Mouse (Mus musculus) layer of hippocampus, postnatal 36 days (tissue): ENCODE results near the gene Nek9. TPM values are rescaled to one million over a fixed set of nuclear protein-coding genes. Genes with fewer than 3 reads are reported as not detected.

Source experiments
- DNase-seq, 2 experiments: peaks; one replicate each; pipeline ENCODE4 v3.0.0; 2022
- total RNA-seq, 2 experiments: library from RNA; stranded (reverse); gene quantifications; 2 replicates each; pipeline ENCODE4 v1.2.3; 2021

Gene Nek9
- total RNA-seq, 2 experiments from 2014 or later: 32.6 TPM

- DNase-seq: no peak
Observed at GRCm38 (mm10) chr12:85263190-85263589, 76.0 kb downstream of the Nek9 start.

- no peak for DNase-seq
Observed at GRCm38 (mm10) chr12:85262489-85262888, 76.7 kb downstream of the Nek9 start.

- DNase-seq: no peak
Observed at GRCm38 (mm10) chr12:85257008-85257639, 82.0 kb downstream of the Nek9 start.

DNA sequence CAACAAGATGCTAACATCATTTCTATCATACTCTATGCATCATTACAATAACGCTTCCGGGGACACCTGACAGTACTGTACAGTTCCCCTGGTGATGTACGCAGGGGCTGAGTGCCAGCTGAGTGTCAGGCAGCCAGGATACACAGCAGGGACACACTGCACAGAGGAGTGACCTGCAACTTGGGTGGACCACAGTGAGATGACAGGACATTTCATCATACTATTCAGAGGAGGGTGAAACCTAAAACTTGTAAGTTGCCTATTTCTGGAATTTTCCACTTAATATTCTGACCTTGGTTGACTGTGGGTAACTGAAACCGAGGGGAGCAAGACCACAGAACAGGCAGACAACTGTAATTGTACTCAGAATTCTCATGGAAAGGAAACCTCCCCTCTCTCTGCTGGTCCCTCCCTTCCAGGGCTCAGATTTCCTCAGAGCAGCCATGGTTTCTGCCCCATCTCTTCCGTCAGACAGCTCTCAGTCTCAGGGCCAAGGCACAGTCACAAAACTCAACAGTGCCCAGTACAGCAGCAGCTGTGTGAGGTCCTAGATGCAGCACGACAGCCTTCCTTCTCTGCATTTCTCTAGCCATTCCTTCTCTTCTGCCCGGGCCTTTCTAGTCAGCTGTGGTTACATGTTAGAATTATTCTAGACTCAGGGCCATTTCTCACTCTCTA is 82.9 kb downstream of the Nek9 start:
- DNase-seq: no peak

DNA sequence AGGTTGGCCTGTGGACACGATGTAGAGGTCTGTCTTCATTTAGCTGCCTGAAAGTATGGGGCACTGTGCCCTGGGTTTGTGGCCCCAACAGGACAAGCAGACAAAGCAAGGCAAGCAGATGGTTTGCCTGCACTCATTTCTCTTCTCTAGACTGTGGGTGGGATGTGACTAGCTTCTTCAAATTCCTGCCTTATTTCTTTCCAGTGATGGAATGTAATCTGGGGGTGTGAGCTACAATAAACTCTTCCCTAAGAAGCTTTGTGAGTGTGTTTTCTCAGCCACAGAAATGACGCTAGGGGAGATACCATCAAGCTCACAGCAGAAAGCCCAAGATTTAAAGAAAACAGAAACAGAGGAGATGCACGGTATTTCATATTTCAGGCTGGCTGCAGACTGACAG is 87.1 kb downstream of the Nek9 start:
- no peak for DNase-seq

Other genes with a start within 250 kb of the Nek9 start
- gene Prox2, start 228.6 kb downstream of the Nek9 start, total RNA-seq: 1 to 10 TPM; 1.7 to 2.0 TPM
- gene Dlst, start 228.5 kb downstream of the Nek9 start, total RNA-seq: 100 to 1,000 TPM; 145 to 152 TPM
- 10 to 100 TPM; 39.9 to 40.2 TPM for gene Rps6kl1, start 188.1 kb downstream of the Nek9 start, total RNA-seq
- 1 to 10 TPM; 4.2 to 4.5 TPM for gene Pgf, start 161.6 kb downstream of the Nek9 start, total RNA-seq
- 10 to 100 TPM; 52.4 to 57.6 TPM for gene Eif2b2, start 119.9 kb downstream of the Nek9 start, total RNA-seq
- gene Mlh3, start 68.8 kb downstream of the Nek9 start, total RNA-seq: 10 to 100 TPM; 19.7 to 20.3 TPM
- gene Acyp1, start 50.9 kb downstream of the Nek9 start, total RNA-seq: 10 to 100 TPM; 32.8 to 34.1 TPM
- gene Zc2hc1c, start 50.8 kb downstream of the Nek9 start, total RNA-seq: 1 to 10 TPM; 1.0 to 1.2 TPM
- 100 to 1,000 TPM; 162 to 167 TPM for gene Tmed10, start 35.5 kb upstream of the Nek9 start, total RNA-seq
- 10 to 100 TPM; 14.6 to 17.2 TPM for gene Fos, start 134.5 kb upstream of the Nek9 start, total RNA-seq